Mouse (Mus musculus): ENCODE results near the gene Crispld2. TPM values are rescaled to one million over a fixed set of nuclear protein-coding genes. Genes with fewer than 3 reads are reported as not detected.

Gene Crispld2
- total RNA-seq, 2 experiments from 2014 or later: 1.9 to 4.6 TPM

DNA sequence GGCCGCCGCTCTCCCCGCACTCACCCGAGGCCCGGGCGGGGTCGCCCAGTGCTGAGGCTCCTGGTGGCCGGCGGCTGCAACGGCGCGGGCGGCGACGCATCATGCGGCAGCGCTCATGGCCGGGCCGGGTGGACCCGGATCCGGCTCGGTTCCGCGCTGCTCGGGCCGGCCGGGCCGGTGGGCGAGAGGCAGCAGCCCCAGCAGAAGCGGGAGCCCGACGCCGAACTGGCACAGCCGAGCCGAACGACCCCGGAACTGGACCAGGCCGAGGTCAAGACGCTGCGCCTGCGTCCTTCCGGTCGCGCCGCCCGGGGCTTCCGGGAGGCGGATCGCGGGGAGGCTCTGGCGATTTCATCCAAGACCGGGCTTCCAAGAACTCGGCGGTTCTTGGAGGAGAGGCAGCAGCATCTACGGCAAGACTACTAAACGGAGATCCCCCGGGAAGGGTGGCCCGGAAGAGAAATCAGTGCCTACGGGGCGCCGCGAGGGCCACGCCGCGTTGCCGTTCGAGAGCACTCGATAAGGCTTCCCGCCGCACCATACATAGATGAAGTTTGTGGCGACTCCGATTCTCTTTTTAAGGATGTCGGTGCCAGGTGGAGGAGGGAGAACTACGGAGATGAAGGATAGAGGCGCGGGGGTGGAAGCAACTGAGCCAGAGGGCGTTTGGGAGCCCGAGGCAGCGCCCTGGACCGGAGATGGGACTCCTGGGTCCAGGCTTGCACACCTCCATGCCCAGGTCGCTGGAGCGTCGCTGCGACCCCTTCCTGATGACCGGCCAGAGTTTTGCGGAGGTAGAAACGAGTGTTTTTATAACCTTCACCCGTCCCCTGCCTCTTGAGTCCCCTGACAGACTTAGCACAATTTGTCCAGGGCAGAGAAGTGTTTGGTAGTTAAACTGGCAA, 109.1 kb downstream of the Crispld2 start, which contains the start of gene Zdhhc7:
Gene Zdhhc7, minus strand, starts transcription at position 415 of the 905 bp plus-strand sequence.
- ATAC-seq (replicated peaks; ENCODE audit: low FRiP score, poor library complexity, severe bottlenecking): peak; percentile 61

Other genes with a start within 250 kb of the Crispld2 start
- gene Tldc1, start 214.0 kb upstream of the Crispld2 start, total RNA-seq (2015; ENCODE audit: low replicate concordance): 4.2 TPM in 1 of 2 replicates, not detected in the other
- 0.51 TPM in 1 of 2 replicates, not detected in the other for gene Tldc1, start 214.0 kb upstream of the Crispld2 start, total RNA-seq (2017; ENCODE audit: low replicate concordance)
- gene Cotl1, start 151.9 kb upstream of the Crispld2 start, total RNA-seq (2015; ENCODE audit: low replicate concordance): 17.2 and 53.0 TPM in 2 replicates
- 60.7 and 71.3 TPM in 2 replicates for gene Cotl1, start 151.9 kb upstream of the Crispld2 start, total RNA-seq (2017; ENCODE audit: low replicate concordance)
- 1.1 TPM in 1 of 2 replicates, not detected in the other for gene Klhl36, start 130.2 kb upstream of the Crispld2 start, total RNA-seq (2015; ENCODE audit: low replicate concordance)
- gene Klhl36, start 130.2 kb upstream of the Crispld2 start, total RNA-seq (2017; ENCODE audit: low replicate concordance): 1.8 and 2.3 TPM in 2 replicates
- 47.8 and 119 TPM in 2 replicates for gene Usp10, start 82.1 kb upstream of the Crispld2 start, total RNA-seq (2015; ENCODE audit: low replicate concordance)
- 77.7 and 112 TPM in 2 replicates for gene Usp10, start 82.1 kb upstream of the Crispld2 start, total RNA-seq (2017; ENCODE audit: low replicate concordance)
- gene Gm20388, start 81.6 kb upstream of the Crispld2 start, total RNA-seq (2015; ENCODE audit: low replicate concordance): 4.2 and 5.0 TPM in 2 replicates
- 7.4 TPM in 1 of 2 replicates, not detected in the other for gene Gm20388, start 81.6 kb upstream of the Crispld2 start, total RNA-seq (2017; ENCODE audit: low replicate concordance)
- 6.8 and 8.0 TPM in 2 replicates for gene Zdhhc7, start 109.0 kb downstream of the Crispld2 start, total RNA-seq (2015; ENCODE audit: low replicate concordance)
- 9.2 and 9.6 TPM in 2 replicates for gene Zdhhc7, start 109.0 kb downstream of the Crispld2 start, total RNA-seq (2017; ENCODE audit: low replicate concordance)
- gene 6430548M08Rik, start 121.7 kb downstream of the Crispld2 start, total RNA-seq (2015; ENCODE audit: low replicate concordance): 4.7 and 5.0 TPM in 2 replicates
- gene 6430548M08Rik, start 121.7 kb downstream of the Crispld2 start, total RNA-seq (2017; ENCODE audit: low replicate concordance): 1.9 and 7.3 TPM in 2 replicates
- not detected in 2 replicates for gene Fam92b, start 185.0 kb downstream of the Crispld2 start, total RNA-seq (2015; ENCODE audit: low replicate concordance)
- not detected in 2 replicates for gene Fam92b, start 185.0 kb downstream of the Crispld2 start, total RNA-seq (2017; ENCODE audit: low replicate concordance)
- 134 and 153 TPM in 2 replicates for gene Gse1, start 236.0 kb downstream of the Crispld2 start, total RNA-seq (2015; ENCODE audit: low replicate concordance)
- 105 and 130 TPM in 2 replicates for gene Gse1, start 236.0 kb downstream of the Crispld2 start, total RNA-seq (2017; ENCODE audit: low replicate concordance)